Mouse (Mus musculus) hematopoietic multipotent progenitor cell, adult 10-12 weeks (in vitro differentiated cells): ENCODE measurements around the gene Adprhl1. TPM values are rescaled to one million over a fixed set of nuclear protein-coding genes. Genes with fewer than 3 reads are reported as not detected.

Experiments
- polyA plus RNA-seq: library from polyadenylated mRNA; stranded (reverse); fragments of >175 nt; gene quantifications from 2 replicates; pipeline ENCODE4 v1.2.3, GENCODE M21; 2012; ENCODE audit warnings: low replicate concordance

Gene Adprhl1
- polyA plus RNA-seq, result 0.04 and 0.10 TPM in 2 replicates

GRCm38 (mm10) chr8:13254019-13254418 lies at the start of gene Adprhl1:
Gene Adprhl1, minus strand, starts transcription at chr8:13254162.

GRCm38 (mm10) chr8:13287692-13288623 lies 34.0 kb upstream of the Adprhl1 start, which contains the start of the genes Dcun1d2 and Tmco3:
Gene Dcun1d2, minus strand, starts transcription at chr8:13288131.
Gene Tmco3, plus strand, starts transcription at chr8:13288190.

GRCm38 (mm10) chr8:13200301-13201012 lies 53.5 kb downstream of the Adprhl1 start, which contains the start of gene Grtp1:
Gene Grtp1, minus strand, starts transcription at chr8:13200620.

Other genes starting within 250 kb of the Adprhl1 start
- 0.10 TPM in 1 of 2 replicates, not detected in the other for gene F7, start 228.1 kb downstream of the Adprhl1 start, polyA plus RNA-seq
- gene F10, start 216.9 kb downstream of the Adprhl1 start, polyA plus RNA-seq, result 0.93 and 7.8 TPM in 2 replicates
- 0.10 TPM in 1 of 2 replicates, not detected in the other for gene Proz, start 193.2 kb downstream of the Adprhl1 start, polyA plus RNA-seq
- 7.1 and 13.0 TPM in 2 replicates for gene Pcid2, start 148.7 kb downstream of the Adprhl1 start, polyA plus RNA-seq
- gene Cul4a, start 148.5 kb downstream of the Adprhl1 start, polyA plus RNA-seq, result 20.2 and 40.9 TPM in 2 replicates
- 187 and 252 TPM in 2 replicates for gene Lamp1, start 95.0 kb downstream of the Adprhl1 start, polyA plus RNA-seq
- gene Grtp1, start 53.5 kb downstream of the Adprhl1 start, polyA plus RNA-seq, result 0.21 and 0.47 TPM in 2 replicates
- gene Dcun1d2, start 34.0 kb upstream of the Adprhl1 start, polyA plus RNA-seq, result 1.5 and 4.7 TPM in 2 replicates
- 4.0 and 12.9 TPM in 2 replicates for gene Tmco3, start 34.0 kb upstream of the Adprhl1 start, polyA plus RNA-seq
- 3.2 and 14.8 TPM in 2 replicates for gene Tfdp1, start 84.6 kb upstream of the Adprhl1 start, polyA plus RNA-seq
- not detected in 2 replicates for gene Atp4b, start 142.7 kb upstream of the Adprhl1 start, polyA plus RNA-seq
- gene Grk1, start 150.9 kb upstream of the Adprhl1 start, polyA plus RNA-seq, result not detected in 2 replicates
- gene Tmem255b, start 181.0 kb upstream of the Adprhl1 start, polyA plus RNA-seq, result not detected in 2 replicates
- gene Gas6, start 240.3 kb upstream of the Adprhl1 start, polyA plus RNA-seq, result 3.1 and 4.4 TPM in 2 replicates